Mouse (Mus musculus): ENCODE results near the gene Lsm3. TPM values are rescaled to one million over a fixed set of nuclear protein-coding genes. Genes with fewer than 3 reads are reported as not detected.

Lsm3 gene
- 10 to 100 TPM; 75.6 to 75.7 TPM for total RNA-seq (2023)

GRCm38 (mm10) chr6:91515545-91516449, at the start of gene Lsm3, which contains the start of gene Xpc:
Gene Lsm3 (plus strand): TSS chr6:91515928.
Gene Xpc (minus strand): TSS chr6:91515888.

DNA sequence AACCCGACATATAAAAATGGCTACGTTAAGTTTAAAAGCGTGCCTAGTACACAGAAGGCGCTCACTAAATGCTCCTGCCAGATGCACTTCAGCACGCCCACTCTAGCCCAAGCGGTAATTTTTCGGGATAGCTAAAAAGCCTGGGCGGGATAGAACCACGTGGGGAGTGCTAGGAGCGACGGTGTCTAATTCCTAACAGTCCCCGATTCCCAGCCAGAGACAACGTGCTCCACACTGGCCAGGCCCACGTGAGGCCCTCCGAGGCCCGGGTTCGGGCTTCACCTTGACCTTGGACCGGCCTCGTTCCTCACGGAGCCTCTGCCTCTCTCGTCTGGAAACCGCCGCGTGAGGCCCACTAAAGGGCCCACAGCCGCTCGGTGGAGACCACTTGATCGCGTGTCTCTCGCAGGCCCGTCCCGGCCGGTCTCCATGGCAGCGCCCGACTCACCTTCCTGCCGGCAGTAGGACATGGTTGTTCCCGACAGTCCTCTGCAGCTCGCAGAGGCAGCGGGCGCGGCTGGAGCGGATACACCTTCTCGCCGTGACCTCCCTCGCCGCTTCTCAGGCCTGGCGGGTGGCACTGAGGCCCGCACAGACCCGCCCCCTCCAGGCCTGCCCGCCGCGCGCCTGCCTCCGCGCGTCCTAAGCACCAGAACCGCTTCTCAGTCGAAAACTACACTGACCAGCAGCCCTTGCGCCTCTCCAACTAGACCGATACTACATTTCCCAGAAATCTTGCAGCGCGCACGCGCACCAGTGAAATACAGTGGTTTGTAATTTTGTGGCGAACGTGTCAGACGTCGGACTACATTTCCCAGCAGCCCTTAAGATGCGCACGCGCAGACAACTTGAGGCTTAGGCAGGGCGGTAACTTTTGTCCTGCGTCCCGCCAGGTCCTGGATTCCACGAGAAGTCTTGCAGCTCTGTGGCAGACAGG, 42.6 kb upstream of the Lsm3 start, which contains the start of the genes Chchd4 and Tmem43:
Gene Chchd4 (minus strand): TSS at position 679 of the 937 bp plus-strand sequence.
Gene Tmem43 (plus strand): TSS at position 836 of the 937 bp plus-strand sequence.

Other genes with a start within 250 kb of the Lsm3 start
- not detected for gene Wnt7a, start 104.6 kb upstream of the Lsm3 start, total RNA-seq (2023)
- gene Chchd4, start 42.4 kb upstream of the Lsm3 start, total RNA-seq (2023): 10 to 100 TPM; 15.1 to 17.1 TPM
- gene Tmem43, start 42.2 kb upstream of the Lsm3 start, total RNA-seq (2023): 10 to 100 TPM; 34.8 to 39.2 TPM
- 10 to 100 TPM; 22.6 to 25.9 TPM for gene Xpc, start within 50 bp of the Lsm3 start, total RNA-seq (2023)
- gene Slc6a6, start 168.1 kb downstream of the Lsm3 start, total RNA-seq (2023): 100 to 1,000 TPM; 107 to 116 TPM

Data from B cell, adult 67 days (primary cell).